Mouse (Mus musculus): ENCODE measurements at regions not wholly inside any gene's neighbourhood (a gene's known extent, or its start where the extent isn't known, plus 50 kb on each side); places are given as distances from the start of the nearest gene placed in this dataset.

GRCm38 (mm10) chr16:63466615-63467014 is 397.4 kb downstream of the Epha3 start:
- ATAC-seq, result no peak
- H3K27ac ChIP-seq (ENCODE audit: low read depth), result no peak overlapping the region
- H3K36me3 ChIP-seq (replicated peaks; ENCODE audit: insufficient read depth, low read length), result no peaks in the 10 kb centered on the region
- H3K9me3 ChIP-seq (ENCODE audit: low read length), result no peaks in the 10 kb centered on the region
- no peak overlapping the region for H3K4me2 ChIP-seq (ENCODE audit: low read depth, low read length)
- H3K4me3 ChIP-seq (ENCODE audit: low read depth, low read length), result no peak overlapping the region
- H3K27me3 ChIP-seq (ENCODE audit: insufficient read depth, low read length), result no peaks in the 10 kb centered on the region
- H3K4me1 ChIP-seq (ENCODE audit: insufficient read depth), result no peaks in the 10 kb centered on the region
- DNase-seq, result no peak
- no peak overlapping the region for H3K9ac ChIP-seq (replicated peaks)
- no peak for TF ChIP-seq CTCF (IDR thresholded peaks at IDR 0.05; ENCODE audit: low read depth)
- TF ChIP-seq EP300 (IDR thresholded peaks at IDR 0.05; ENCODE audit: low read depth), result no peak
- WGBS (ENCODE audit: insufficient replicate concordance), result 55% methylated on average over 4 of the region's 4 CpGs

GRCm38 (mm10) chr16:63468851-63469250 is 395.1 kb downstream of the Epha3 start:
- Histone ChIP-seq H3K9me3 (ENCODE audit: low read length) (no peaks in the 10 kb centered on the region), H3K4me3 (ENCODE audit: low read depth, low read length) (no peak overlapping the region), H3K27me3 (ENCODE audit: insufficient read depth, low read length) (no peaks in the 10 kb centered on the region), H3K4me1 (ENCODE audit: insufficient read depth) (no peaks in the 10 kb centered on the region), H3K4me2 (ENCODE audit: low read depth, low read length) (no peak overlapping the region), H3K9ac (replicated peaks) (no peak overlapping the region), H3K36me3 (replicated peaks; ENCODE audit: insufficient read depth, low read length) (no peaks in the 10 kb centered on the region), H3K27ac (ENCODE audit: low read depth) (no peak overlapping the region)
- DNase-seq, result no peak
- 81% methylated on average over 1 of the region's 1 CpGs for WGBS (ENCODE audit: insufficient replicate concordance)
- TF ChIP-seq EP300 (IDR thresholded peaks at IDR 0.05; ENCODE audit: low read depth), result no peak
- TF ChIP-seq CTCF (IDR thresholded peaks at IDR 0.05; ENCODE audit: low read depth), result no peak
- no peak for ATAC-seq

Measured in liver, postnatal 0 days (tissue).